Mouse (Mus musculus) intestine, embryonic 15.5 days (tissue): Measurements from ENCODE around the gene Pebp1. TPM values are rescaled to one million over a fixed set of nuclear protein-coding genes. Genes with fewer than 3 reads are reported as not detected.

Experiments used
- ATAC-seq: fragments of 200-750 bp; cut with Nextera tagmentation; 2 replicates; pipeline ENCODE4 v1.8.0; 2017; ENCODE audit warnings: moderate TSS enrichment, moderate library complexity
- H3K27ac ChIP-seq: fragments of 300-500 bp; sonication (generic); 2 replicates; pipeline ENCODE4 v1.5.1; 2015; ENCODE audit warnings: mild to moderate bottlenecking, inconsistent platforms
- H3K27me3 ChIP-seq: fragments of 300-500 bp; sonication (generic); replicated peaks from 2 replicates; pipeline ENCODE4 v1.6.1; 2015; ENCODE audit warnings: inconsistent platforms
- H3K36me3 ChIP-seq: fragments of 300-500 bp; sonication (generic); 2 replicates; pipeline ENCODE4 v1.6.1; 2015; ENCODE audit warnings: inconsistent platforms
- H3K4me1 ChIP-seq: fragments of 300-500 bp; sonication (generic); replicated peaks from 2 replicates; pipeline ENCODE4 v1.6.1; 2015; ENCODE audit warnings: inconsistent platforms
- H3K4me2 ChIP-seq: fragments of 300-500 bp; sonication (generic); replicated peaks from 2 replicates; pipeline ENCODE4 v1.6.1; 2015; ENCODE audit warnings: mild to moderate bottlenecking, inconsistent platforms
- H3K4me3 ChIP-seq: fragments of 300-500 bp; sonication (generic); replicated peaks from 2 replicates; pipeline ENCODE4 v1.5.1; 2015; ENCODE audit warnings: inconsistent platforms
- H3K9ac ChIP-seq: fragments of 300-500 bp; sonication (generic); 2 replicates; pipeline ENCODE4 v1.6.1; 2015; ENCODE audit warnings: inconsistent platforms
- H3K9me3 ChIP-seq: fragments of 300-500 bp; sonication (generic); 2 replicates; pipeline ENCODE4 v1.6.1; 2016; ENCODE audit warnings: inconsistent platforms
- WGBS: fragments of 180-500 bp; shearing (Covaris S2); methylation state at CpG from one replicate; pipeline ENCODE4 v1.1.7; 2015; 5-methylcytosine and 5-hydroxymethylcytosine counted together
- polyA plus RNA-seq: library from polyadenylated mRNA; unstranded; fragments of >200 nt; fragmentation: Nextera tagmentation; extraction: Ambion mirVana; gene quantifications from 2 replicates; pipeline ENCODE4 v1.2.1, GENCODE M21; 2015

Gene Pebp1
- polyA plus RNA-seq, 1 experiment from 2014 or later: 659 TPM

GRCm38 (mm10) chr5:117282360-117282759, 5.1 kb downstream of the Pebp1 start:
- Histone ChIP-seq H3K27me3 (no peaks in the 10 kb centered on the region), H3K4me2 (no peak overlapping the region), H3K36me3 (peaks cover 16% of the 10 kb centered on the region; the same call in 1 of the 2 replicates), H3K27ac (no peak overlapping the region), H3K9ac (no peak overlapping the region), H3K9me3 (no peaks in the 10 kb centered on the region), H3K4me1 (peaks cover 19% of the 10 kb centered on the region), H3K4me3 (no peak overlapping the region)
- 84% methylated on average over 8 of the region's 8 CpGs for WGBS
- ATAC-seq: no peak

- Histone ChIP-seq H3K4me3 (no peak overlapping the region), H3K4me1 (peaks cover 19% of the 10 kb centered on the region), H3K27me3 (no peaks in the 10 kb centered on the region), H3K4me2 (no peak overlapping the region), H3K27ac (no peak overlapping the region), H3K9me3 (no peaks in the 10 kb centered on the region), H3K36me3 (peaks cover 16% of the 10 kb centered on the region; the same call in 1 of the 2 replicates), H3K9ac (no peak overlapping the region)
- ATAC-seq: no peak
- 86% methylated on average over 10 of the region's 10 CpGs for WGBS
Measured at GRCm38 (mm10) chr5:117281536-117281935, 5.9 kb downstream of the Pebp1 start.

- peak; percentile 40 for ATAC-seq
- WGBS: 57% methylated on average over 4 of the region's 4 CpGs
Measured at GRCm38 (mm10) chr5:117279669-117280050, 7.8 kb downstream of the Pebp1 start.

GRCm38 (mm10) chr5:117278809-117279668, 8.4 kb downstream of the Pebp1 start:
- H3K9ac ChIP-seq: no peak overlapping the region
- no peaks in the 10 kb centered on the region for H3K9me3 ChIP-seq
- no peak overlapping the region for H3K27ac ChIP-seq
- H3K4me3 ChIP-seq: no peak overlapping the region
- H3K27me3 ChIP-seq: no peaks in the 10 kb centered on the region
- no peak overlapping the region for H3K4me2 ChIP-seq
- peak; percentile 63 for ATAC-seq
- H3K36me3 ChIP-seq: peaks cover 8% of the 10 kb centered on the region; the same call in 1 of the 2 replicates
- peaks cover 2% of the 10 kb centered on the region; the same call in 1 of the 2 replicates for H3K4me1 ChIP-seq
- 73% methylated on average over 15 of the region's 15 CpGs for WGBS

More at GRCm38 (mm10) chr5:117279669-117280050, 7.8 kb downstream of the Pebp1 start:
- Histone ChIP-seq H3K9me3 (no peaks in the 10 kb centered on the region), H3K27ac (no peak overlapping the region), H3K27me3 (no peaks in the 10 kb centered on the region), H3K9ac (no peak overlapping the region), H3K4me3 (no peak overlapping the region), H3K36me3 (peaks cover 13% of the 10 kb centered on the region; the same call in 1 of the 2 replicates), H3K4me1 (peaks cover 6% of the 10 kb centered on the region), H3K4me2 (no peak overlapping the region)

GRCm38 (mm10) chr5:117277784-117278183, 9.6 kb downstream of the Pebp1 start:
- Histone ChIP-seq H3K27ac (no peak overlapping the region), H3K9me3 (no peaks in the 10 kb centered on the region), H3K9ac (no peak overlapping the region), H3K4me3 (no peak overlapping the region), H3K27me3 (no peaks in the 10 kb centered on the region), H3K4me2 (no peak overlapping the region), H3K4me1 (peaks cover 2% of the 10 kb centered on the region; the same call in 1 of the 2 replicates), H3K36me3 (peaks cover 8% of the 10 kb centered on the region; the same call in 1 of the 2 replicates)
- ATAC-seq: no peak
- 96% methylated on average over 6 of the region's 6 CpGs for WGBS

GRCm38 (mm10) chr5:117274817-117275216, 12.6 kb downstream of the Pebp1 start:
- no peak overlapping the region for H3K4me3 ChIP-seq
- H3K27ac ChIP-seq: no peak overlapping the region
- no peak overlapping the region for H3K9ac ChIP-seq
- ATAC-seq: no peak
- 71% methylated on average over 5 of the region's 5 CpGs for WGBS
- H3K36me3 ChIP-seq: no peaks in the 10 kb centered on the region
- H3K4me2 ChIP-seq: no peak overlapping the region
- no peaks in the 10 kb centered on the region; the same call in 1 of the 2 replicates for H3K4me1 ChIP-seq
- no peaks in the 10 kb centered on the region for H3K9me3 ChIP-seq
- no peaks in the 10 kb centered on the region for H3K27me3 ChIP-seq

GRCm38 (mm10) chr5:117271945-117272344, 15.5 kb downstream of the Pebp1 start:
- Histone ChIP-seq H3K36me3 (no peaks in the 10 kb centered on the region), H3K9me3 (no peaks in the 10 kb centered on the region), H3K27ac (no peak overlapping the region), H3K27me3 (no peaks in the 10 kb centered on the region), H3K4me2 (no peak overlapping the region), H3K4me1 (no peaks in the 10 kb centered on the region), H3K4me3 (no peak overlapping the region), H3K9ac (no peak overlapping the region)
- 94% methylated on average over 14 of the region's 14 CpGs for WGBS
- no peak for ATAC-seq

GRCm38 (mm10) chr5:117269395-117269794, 18.0 kb downstream of the Pebp1 start:
- WGBS: 94% methylated on average over 12 of the region's 12 CpGs
- ATAC-seq: peak; percentile 39; the same call in 1 of the 2 replicates

GRCm38 (mm10) chr5:117268749-117269148, 18.7 kb downstream of the Pebp1 start:
- H3K9me3 ChIP-seq: no peaks in the 10 kb centered on the region
- no peak overlapping the region for H3K9ac ChIP-seq
- WGBS: 56% methylated on average over 5 of the region's 5 CpGs
- H3K4me1 ChIP-seq: no peaks in the 10 kb centered on the region
- H3K27me3 ChIP-seq: no peaks in the 10 kb centered on the region
- H3K36me3 ChIP-seq: peaks cover 3% of the 10 kb centered on the region
- H3K4me2 ChIP-seq: no peak overlapping the region
- H3K27ac ChIP-seq: no peak overlapping the region
- no peak overlapping the region for H3K4me3 ChIP-seq
- ATAC-seq: no peak

More at GRCm38 (mm10) chr5:117269395-117269794, 18.0 kb downstream of the Pebp1 start:
- Histone ChIP-seq H3K9ac (no peak overlapping the region), H3K27me3 (no peaks in the 10 kb centered on the region), H3K9me3 (no peaks in the 10 kb centered on the region), H3K4me2 (no peak overlapping the region), H3K27ac (no peak overlapping the region), H3K4me3 (no peak overlapping the region), H3K36me3 (no peaks in the 10 kb centered on the region), H3K4me1 (no peaks in the 10 kb centered on the region)

GRCm38 (mm10) chr5:117267913-117268312, 19.5 kb downstream of the Pebp1 start:
- H3K36me3 ChIP-seq: peaks cover 11% of the 10 kb centered on the region
- ATAC-seq: no peak
- 78% methylated on average over 14 of the region's 14 CpGs for WGBS
- no peak overlapping the region for H3K4me3 ChIP-seq
- H3K9ac ChIP-seq: no peak overlapping the region
- H3K4me2 ChIP-seq: no peak overlapping the region
- no peaks in the 10 kb centered on the region for H3K27me3 ChIP-seq
- H3K4me1 ChIP-seq: no peaks in the 10 kb centered on the region
- no peak overlapping the region for H3K27ac ChIP-seq
- no peaks in the 10 kb centered on the region for H3K9me3 ChIP-seq

- H3K4me1 ChIP-seq: no peaks in the 10 kb centered on the region
- peaks cover 16% of the 10 kb centered on the region for H3K36me3 ChIP-seq
- WGBS: 51% methylated on average over 5 of the region's 5 CpGs
Measured at GRCm38 (mm10) chr5:117264701-117265100, 22.7 kb downstream of the Pebp1 start.

GRCm38 (mm10) chr5:117263566-117263965, 23.9 kb downstream of the Pebp1 start:
- H3K27ac ChIP-seq: no peak overlapping the region
- WGBS: 86% methylated on average over 21 of the region's 21 CpGs
- no peak overlapping the region for H3K9ac ChIP-seq
- no peak overlapping the region for H3K4me2 ChIP-seq
- peaks cover 16% of the 10 kb centered on the region for H3K36me3 ChIP-seq
- no peak overlapping the region for H3K4me3 ChIP-seq
- no peak for ATAC-seq
- no peaks in the 10 kb centered on the region for H3K4me1 ChIP-seq
- H3K9me3 ChIP-seq: no peaks in the 10 kb centered on the region
- no peaks in the 10 kb centered on the region for H3K27me3 ChIP-seq

More at GRCm38 (mm10) chr5:117264701-117265100, 22.7 kb downstream of the Pebp1 start:
- no peak overlapping the region for H3K4me3 ChIP-seq
- no peak for ATAC-seq
- no peaks in the 10 kb centered on the region for H3K9me3 ChIP-seq
- no peak overlapping the region for H3K4me2 ChIP-seq
- no peak overlapping the region for H3K27ac ChIP-seq
- H3K27me3 ChIP-seq: no peaks in the 10 kb centered on the region
- no peak overlapping the region for H3K9ac ChIP-seq
